Mouse (Mus musculus) midbrain, embryonic 10.5 days (tissue): ENCODE data around the gene Acvr2b. TPM values are rescaled to one million over a fixed set of nuclear protein-coding genes. Genes with fewer than 3 reads are reported as not detected.
A peak's percentile ranks its signal among the peaks of the same experiment; 100 is the strongest.

Experiments
- DNase-seq: peaks from one replicate; pipeline ENCODE4 v3.0.0-alpha.2; 2017; ENCODE audit warnings: low spot score
- H3K27ac ChIP-seq: fragments of 300-500 bp; sonication (generic); replicated peaks from 2 replicates; pipeline ENCODE4 v1.5.1; 2016; ENCODE audit warnings: mild to moderate bottlenecking
- H3K27me3 ChIP-seq: fragments of 300-500 bp; sonication (generic); 2 replicates; pipeline ENCODE4 v1.6.1; 2016; ENCODE audit warnings: low read depth, mild to moderate bottlenecking; ENCODE audit not compliant: poor library complexity, severe bottlenecking
- H3K36me3 ChIP-seq: fragments of 300-500 bp; sonication (generic); 2 replicates; pipeline ENCODE4 v1.6.1; 2016; ENCODE audit warnings: mild to moderate bottlenecking, moderate library complexity
- H3K4me1 ChIP-seq: fragments of 300-500 bp; sonication (generic); 2 replicates; pipeline ENCODE4 v1.6.1; 2016
- H3K4me3 ChIP-seq: fragments of 300-500 bp; sonication (generic); 2 replicates; pipeline ENCODE4 v1.5.1; 2016; ENCODE audit warnings: mild to moderate bottlenecking, moderate library complexity
- H3K9me3 ChIP-seq: fragments of 300-500 bp; sonication (generic); replicated peaks from 2 replicates; pipeline ENCODE4 v1.6.1; 2016; ENCODE audit warnings: mild to moderate bottlenecking
- WGBS: fragments of 180-500 bp; shearing (Covaris S2); methylation state at CpG from one replicate; pipeline ENCODE4 v1.1.7; 2016; 5-methylcytosine and 5-hydroxymethylcytosine counted together
- polyA plus RNA-seq: library from polyadenylated mRNA; unstranded; fragments of >200 nt; fragmentation: Nextera tagmentation; extraction: Ambion mirVana; gene quantifications from 2 replicates; pipeline ENCODE4 v1.2.1, GENCODE M21; 2016

Gene Acvr2b
- polyA plus RNA-seq, 1 experiment from 2014 or later, result 63.7 TPM

DNA sequence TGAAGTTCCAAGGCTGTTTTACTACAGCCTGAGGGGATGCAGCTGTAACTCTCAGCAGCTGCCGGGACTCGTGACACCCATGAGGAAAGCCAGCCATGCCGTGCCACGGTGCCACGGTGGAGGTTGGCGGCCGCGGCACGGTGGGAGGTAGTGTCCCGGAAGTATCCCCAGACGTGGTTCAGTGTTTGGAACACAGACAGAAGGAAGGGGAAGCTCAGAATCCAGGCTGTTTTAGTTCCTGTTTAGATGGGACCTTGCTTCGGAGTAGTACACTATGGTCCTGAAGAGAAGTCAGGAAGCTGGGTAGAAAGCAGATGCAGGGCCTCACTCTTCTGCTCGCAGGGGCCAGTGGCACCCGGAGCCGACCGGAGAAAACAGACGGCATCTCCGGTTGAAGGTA is 16.1 kb downstream of the Acvr2b start:
- peaks cover 17% of the 10 kb centered on the region for H3K4me1 ChIP-seq
- H3K9me3 ChIP-seq, result peaks cover 5% of the 10 kb centered on the region; the same call in 1 of the 2 replicates
- peaks cover 28% of the 10 kb centered on the region for H3K36me3 ChIP-seq
- no peaks in the 10 kb centered on the region for H3K27me3 ChIP-seq
- DNase-seq, result no peak
- H3K4me3 ChIP-seq, result no peak overlapping the region
- WGBS, result 96% methylated on average over 18 of the region's 18 CpGs
- H3K27ac ChIP-seq, result no peak overlapping the region

DNA sequence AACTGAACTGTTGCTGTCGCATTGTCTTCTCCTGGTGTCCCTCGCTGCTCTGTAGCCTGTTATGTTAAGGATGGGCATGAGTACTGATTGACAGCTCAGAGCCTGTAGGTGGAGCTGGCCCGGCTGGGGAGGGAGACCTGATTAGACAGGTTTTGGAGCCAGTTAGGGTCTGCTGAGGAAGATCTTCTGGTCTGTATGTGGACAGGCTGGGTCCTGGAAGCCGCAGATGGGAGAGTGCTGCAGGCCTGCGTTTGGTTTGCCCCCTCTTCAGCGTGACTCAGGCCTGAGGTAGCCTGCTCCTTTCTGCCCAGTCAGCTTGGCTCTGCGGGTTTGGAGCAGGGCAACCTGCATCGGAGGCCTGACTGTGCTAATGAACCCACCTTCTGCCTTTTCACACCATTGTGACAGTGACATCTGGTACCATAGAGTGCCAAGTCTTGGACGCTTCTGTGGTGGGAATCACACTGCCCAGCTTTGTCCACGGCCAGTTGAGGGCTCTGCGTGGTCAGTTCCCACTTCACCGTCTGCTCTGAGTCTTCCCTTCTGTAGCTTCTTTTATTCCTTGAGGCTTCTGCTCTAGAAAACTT is 18.0 kb downstream of the Acvr2b start:
- 87% methylated on average over 12 of the region's 12 CpGs for WGBS

DNA sequence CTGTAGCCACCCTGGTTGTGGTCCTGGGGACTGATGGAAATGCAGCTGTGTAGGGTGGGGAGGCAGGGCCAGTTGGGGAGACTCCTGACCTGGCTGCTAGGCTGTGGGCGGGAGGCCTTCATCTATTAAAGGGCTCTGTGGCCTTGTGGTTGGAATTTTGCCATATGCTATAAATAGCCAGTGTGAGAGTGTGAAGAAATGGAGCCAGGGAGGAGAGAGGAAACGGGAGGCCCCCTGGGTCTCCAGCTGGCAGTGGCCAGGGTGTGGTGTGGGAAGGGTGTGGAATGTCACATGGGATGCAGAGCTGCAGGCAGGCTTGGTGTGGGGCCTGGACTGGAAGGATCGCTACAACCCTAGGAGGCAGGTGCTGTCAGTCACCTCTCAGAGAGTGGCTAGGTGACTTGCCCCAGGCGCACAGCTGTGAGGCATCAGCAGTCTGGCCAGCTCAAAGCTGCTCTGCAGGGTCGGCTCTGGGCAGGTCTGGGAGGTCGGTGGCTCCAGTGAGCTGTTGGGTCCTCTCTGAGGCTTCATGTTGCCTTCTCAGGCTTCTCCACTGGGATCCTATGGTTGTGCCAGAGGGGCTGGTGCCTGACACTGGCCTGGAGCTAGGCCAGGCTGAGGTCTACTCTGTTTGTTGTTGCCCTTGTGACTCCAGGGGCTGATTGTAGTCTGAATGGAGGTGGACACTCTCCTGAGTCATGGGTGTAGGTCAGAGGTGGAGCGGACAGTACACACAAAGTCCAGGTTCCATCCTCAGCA is 23.5 kb downstream of the Acvr2b start:
- Histone ChIP-seq H3K27me3 (no peaks in the 10 kb centered on the region), H3K4me1 (peaks cover 15% of the 10 kb centered on the region), H3K27ac (0 out of 2 replicates have a peak overlapping the region, but pooled peaks have one; percentile 28), H3K9me3 (no peaks in the 10 kb centered on the region), H3K4me3 (no peak overlapping the region), H3K36me3 (peaks cover 62% of the 10 kb centered on the region)
- DNase-seq, result no peak
- 78% methylated on average over 7 of the region's 7 CpGs for whole genome bisulfite sequencing

More for the DNA sequence above, 18.0 kb downstream of the Acvr2b start:
- Histone ChIP-seq H3K9me3 (no peaks in the 10 kb centered on the region), H3K27ac (no peak overlapping the region), H3K36me3 (peaks cover 29% of the 10 kb centered on the region), H3K4me1 (peaks cover 17% of the 10 kb centered on the region), H3K4me3 (no peak overlapping the region), H3K27me3 (no peaks in the 10 kb centered on the region)
- no peak for DNase-seq

DNA sequence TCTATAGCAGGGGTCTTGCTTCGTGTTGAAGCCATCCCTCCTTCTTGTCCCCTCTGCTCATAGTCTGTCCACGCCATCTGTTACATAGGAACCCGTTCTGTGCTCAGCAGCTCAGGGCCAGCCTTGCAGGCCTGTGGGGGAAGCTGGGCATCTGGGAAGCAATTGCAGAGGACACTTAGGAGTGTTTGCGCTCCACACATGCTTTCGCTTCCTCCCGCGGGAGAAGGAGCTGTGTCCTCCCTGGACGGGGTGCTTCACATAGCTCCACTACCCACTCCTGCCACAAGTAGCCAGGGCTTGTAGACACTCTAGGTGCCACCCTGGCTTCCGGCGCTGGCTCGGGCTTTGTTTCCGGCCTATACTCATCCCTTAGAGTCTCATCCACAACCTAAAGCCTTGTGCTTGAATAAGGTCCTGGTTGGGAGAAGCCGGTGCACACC is 24.1 kb downstream of the Acvr2b start:
- WGBS, result 90% methylated on average over 13 of the region's 13 CpGs
- no peak for DNase-seq
- Histone ChIP-seq H3K4me1 (peaks cover 10% of the 10 kb centered on the region), H3K9me3 (no peaks in the 10 kb centered on the region), H3K36me3 (peaks cover 68% of the 10 kb centered on the region), H3K27ac (no peak overlapping the region), H3K27me3 (no peaks in the 10 kb centered on the region), H3K4me3 (no peak overlapping the region)

DNA sequence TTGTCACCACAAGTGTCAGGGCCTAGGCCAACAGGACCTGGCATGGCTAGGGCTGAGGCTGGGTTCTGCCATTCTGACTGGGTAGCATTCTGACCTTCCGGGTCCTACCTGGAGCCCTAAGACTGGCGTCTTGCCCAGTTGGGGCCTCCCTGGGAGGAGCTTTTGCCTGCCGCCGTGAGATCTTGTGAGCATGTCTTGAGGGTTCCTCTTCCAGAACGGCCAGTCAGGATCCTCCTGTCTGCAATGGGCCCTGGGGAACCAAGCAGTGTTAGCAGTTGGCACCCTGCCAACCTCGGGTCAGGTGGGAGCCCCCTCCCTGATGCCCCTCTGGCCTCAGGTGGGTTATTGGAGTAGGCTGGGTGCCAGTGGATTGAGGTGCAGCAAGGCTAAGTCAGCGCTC is 24.6 kb downstream of the Acvr2b start:
- H3K9me3 ChIP-seq, result no peaks in the 10 kb centered on the region
- H3K4me3 ChIP-seq, result no peak overlapping the region
- WGBS, result 94% methylated on average over 7 of the region's 7 CpGs
- peaks cover 10% of the 10 kb centered on the region for H3K4me1 ChIP-seq
- H3K36me3 ChIP-seq, result peaks cover 72% of the 10 kb centered on the region
- H3K27ac ChIP-seq, result no peak overlapping the region
- H3K27me3 ChIP-seq, result no peaks in the 10 kb centered on the region
- no peak for DNase-seq

DNA sequence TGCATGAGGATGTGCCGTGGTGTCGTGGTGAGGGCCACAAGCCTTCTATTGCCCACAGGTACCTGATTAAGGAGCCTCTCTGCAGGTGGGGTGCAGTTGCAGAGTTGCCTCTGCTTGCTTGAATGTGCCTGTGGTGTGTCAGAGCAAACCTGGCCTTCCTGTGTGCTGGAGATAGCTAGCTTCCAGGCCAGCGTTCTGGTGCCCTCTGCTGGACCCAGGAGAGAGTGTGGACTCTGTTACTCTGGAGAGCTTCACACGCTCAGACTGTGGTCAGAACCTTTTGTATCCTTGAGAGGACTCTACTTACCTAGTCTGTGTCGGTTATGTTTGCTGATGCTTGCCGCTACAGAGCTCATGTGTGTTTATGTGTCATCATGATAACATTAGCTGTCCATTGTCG is 28.4 kb downstream of the Acvr2b start:
- Histone ChIP-seq H3K27ac (no peak overlapping the region), H3K27me3 (no peaks in the 10 kb centered on the region), H3K4me1 (peaks cover 4% of the 10 kb centered on the region), H3K36me3 (peaks cover 95% of the 10 kb centered on the region), H3K4me3 (no peak overlapping the region), H3K9me3 (no peaks in the 10 kb centered on the region)
- DNase-seq, result peak; percentile 70
- 62% methylated on average over 7 of the region's 7 CpGs for WGBS

DNA sequence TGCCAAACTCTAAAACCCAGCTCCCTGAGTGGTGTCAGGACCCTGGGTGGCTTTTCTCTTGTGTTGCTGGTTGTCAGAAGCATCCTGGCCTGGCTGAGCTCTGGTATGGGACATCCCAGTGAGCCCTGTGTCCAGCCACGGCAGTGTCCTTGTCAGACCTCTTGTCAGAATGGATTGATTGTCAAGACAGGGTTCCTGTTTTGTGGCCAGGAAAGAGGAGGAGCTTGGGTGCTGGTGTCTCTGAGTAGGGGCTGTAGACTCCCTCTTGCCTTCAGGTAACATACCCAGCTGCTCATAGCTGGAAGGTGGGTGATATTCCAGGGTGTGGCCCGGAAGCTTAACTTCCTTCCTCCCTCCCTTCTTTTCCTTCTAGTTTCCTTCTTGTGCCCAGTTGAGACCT is 33.9 kb downstream of the Acvr2b start:
- H3K27ac ChIP-seq, result no peak overlapping the region
- H3K9me3 ChIP-seq, result no peaks in the 10 kb centered on the region
- H3K36me3 ChIP-seq, result peaks cover 97% of the 10 kb centered on the region
- H3K27me3 ChIP-seq, result no peaks in the 10 kb centered on the region
- no peaks in the 10 kb centered on the region for H3K4me1 ChIP-seq
- no peak for DNase-seq
- H3K4me3 ChIP-seq, result no peak overlapping the region
- 80% methylated on average over 2 of the region's 2 CpGs for WGBS

DNA sequence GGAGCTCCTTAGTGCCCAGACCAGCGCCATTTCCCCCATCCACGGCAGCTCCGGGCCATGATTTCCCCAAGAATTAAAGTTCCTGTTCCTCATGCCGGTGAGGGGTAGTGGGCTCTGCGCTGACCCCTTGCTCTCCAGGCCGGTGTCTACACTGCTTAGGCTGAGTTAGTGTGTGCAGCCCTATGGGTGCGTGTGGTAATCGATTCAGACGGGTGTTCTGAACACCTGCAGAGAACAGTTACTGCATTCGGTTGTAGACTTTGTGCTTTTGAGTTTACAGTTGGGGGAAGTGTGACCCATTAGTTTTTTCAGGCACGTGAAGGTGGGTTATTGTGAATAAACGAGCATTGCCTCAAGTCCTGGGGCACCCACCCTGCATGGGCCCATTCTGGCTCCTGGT is 36.1 kb downstream of the Acvr2b start:
- WGBS, result 94% methylated on average over 12 of the region's 12 CpGs
- no peaks in the 10 kb centered on the region for H3K27me3 ChIP-seq
- H3K4me3 ChIP-seq, result no peak overlapping the region
- H3K27ac ChIP-seq, result no peak overlapping the region
- H3K9me3 ChIP-seq, result no peaks in the 10 kb centered on the region
- H3K36me3 ChIP-seq, result peaks cover 91% of the 10 kb centered on the region
- no peak for DNase-seq
- no peaks in the 10 kb centered on the region for H3K4me1 ChIP-seq

DNA sequence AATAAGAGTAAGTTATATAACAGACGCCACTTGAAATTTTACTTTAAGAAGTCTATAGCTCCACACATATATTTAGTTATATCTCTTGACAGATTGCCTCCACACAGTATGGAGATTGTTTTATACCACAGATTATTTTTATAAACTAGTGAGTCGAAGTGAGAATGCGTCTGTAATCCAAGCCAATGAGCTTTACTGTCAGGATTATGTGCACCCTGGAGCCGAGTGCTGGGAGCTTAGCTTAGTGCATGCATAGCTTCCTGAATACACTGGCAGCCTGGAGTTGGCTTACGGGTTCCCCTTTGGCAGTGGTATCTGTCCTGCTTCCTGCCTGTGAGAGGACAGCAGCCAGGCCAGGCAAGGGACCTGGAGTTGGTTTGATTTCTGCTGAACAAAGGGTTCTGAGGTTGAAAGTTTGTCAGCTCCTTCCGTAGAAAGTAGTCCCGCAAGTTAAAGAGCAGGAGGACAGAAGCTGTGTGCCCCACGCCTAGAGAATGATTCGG is 36.6 kb downstream of the Acvr2b start:
- Histone ChIP-seq H3K27ac (no peak overlapping the region), H3K4me1 (no peaks in the 10 kb centered on the region), H3K4me3 (no peak overlapping the region), H3K27me3 (no peaks in the 10 kb centered on the region), H3K9me3 (no peaks in the 10 kb centered on the region), H3K36me3 (peaks cover 87% of the 10 kb centered on the region)
- 94% methylated on average over 9 of the region's 9 CpGs for WGBS
- no peak for DNase-seq

DNA sequence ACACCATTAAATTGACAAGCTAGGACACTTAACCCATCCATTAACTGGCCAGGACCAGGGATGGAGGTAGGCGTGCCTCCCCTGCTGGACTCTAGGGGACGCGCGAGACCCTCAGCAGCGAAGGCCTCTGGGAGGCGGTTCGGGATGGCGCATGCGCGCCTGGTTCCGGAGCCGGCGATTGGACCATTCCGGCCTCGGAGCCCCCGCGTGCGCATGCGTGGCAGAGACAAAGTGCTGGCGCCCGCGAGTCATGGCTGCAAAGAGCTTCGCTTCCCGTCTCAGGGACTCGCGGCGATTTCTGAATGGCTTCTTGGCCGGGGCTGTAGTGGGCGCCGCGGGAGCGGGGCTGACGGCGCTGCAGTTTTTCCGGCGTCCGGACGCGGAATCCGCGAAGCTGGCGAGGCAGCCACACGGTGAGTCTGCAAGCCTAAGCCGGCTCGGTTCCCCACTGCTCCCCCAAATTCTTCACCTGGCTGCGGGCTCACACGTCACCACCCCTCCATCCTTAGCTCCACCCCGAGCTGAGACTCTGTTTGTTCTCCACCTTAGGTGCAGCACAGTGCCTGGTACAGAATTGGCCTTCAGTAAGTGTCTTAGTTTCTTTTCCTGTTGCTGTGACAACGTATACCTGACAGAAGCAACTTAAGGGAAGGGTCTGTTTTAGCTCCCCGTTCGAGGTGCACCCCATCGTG is 43.0 kb downstream of the Acvr2b start, which contains the start of gene Exog:
Exog (plus strand) TSS at position 206 of the 692 bp plus-strand sequence.
- under 1% methylated on average over 52 of the region's 52 CpGs for WGBS
- no peaks in the 10 kb centered on the region for H3K27me3 ChIP-seq
- DNase-seq, result peak; percentile 98
- no peaks in the 10 kb centered on the region for H3K9me3 ChIP-seq
- peaks cover 14% of the 10 kb centered on the region for H3K4me1 ChIP-seq
- H3K4me3 ChIP-seq, result peak within 1 kb of the TSS; percentile 84
- peak within 1 kb of the TSS; percentile 93 for H3K27ac ChIP-seq
- H3K36me3 ChIP-seq, result peaks cover 55% of the 10 kb centered on the region

DNA sequence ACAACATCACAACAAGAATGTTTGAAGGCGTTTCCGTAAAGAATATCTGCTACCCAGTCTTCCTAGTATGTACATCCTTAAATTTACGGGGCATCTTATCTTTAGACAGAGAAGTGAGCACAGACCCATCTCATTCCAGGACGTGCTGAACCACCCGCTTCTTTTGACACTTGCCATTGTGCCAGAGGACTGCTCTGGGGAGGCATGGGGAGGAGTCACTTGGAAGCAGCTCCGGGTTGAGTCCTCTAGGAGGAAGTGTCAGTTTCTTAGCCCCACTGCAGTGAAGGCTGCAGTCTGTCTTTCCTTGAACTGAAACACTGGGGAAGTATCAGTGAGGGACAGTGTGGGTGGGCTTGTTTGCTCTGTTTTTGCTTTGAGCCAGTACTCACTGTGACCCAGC is 43.8 kb downstream of the Acvr2b start:
- WGBS, result 48% methylated on average over 6 of the region's 6 CpGs
- H3K27ac ChIP-seq, result peak overlapping the region; percentile 93

DNA sequence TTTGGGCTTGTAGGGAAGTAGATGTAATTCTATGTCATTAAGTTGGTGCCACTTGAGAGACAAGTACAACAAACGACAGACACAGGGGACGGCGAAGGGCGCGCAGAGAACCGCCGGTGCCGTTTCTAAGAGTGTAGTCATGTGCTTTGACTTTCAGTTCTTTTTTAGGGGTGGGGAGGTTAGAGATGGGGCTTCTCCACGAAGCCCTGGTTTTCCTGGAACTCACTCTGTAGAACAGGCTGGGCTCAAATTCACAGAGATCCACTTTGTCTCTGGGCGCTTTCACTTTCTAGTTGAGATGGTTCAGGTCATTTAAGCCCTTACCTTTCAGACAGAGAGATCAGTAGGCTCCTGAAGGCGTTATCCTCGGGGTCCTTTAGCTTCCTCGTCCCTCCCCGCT is 54.0 kb downstream of the Acvr2b start:
- no peaks in the 10 kb centered on the region for H3K9me3 ChIP-seq
- H3K4me3 ChIP-seq, result no peak overlapping the region
- 91% methylated on average over 14 of the region's 14 CpGs for WGBS
- no peak overlapping the region for H3K27ac ChIP-seq
- DNase-seq, result no peak
- H3K36me3 ChIP-seq, result peaks cover 82% of the 10 kb centered on the region
- no peaks in the 10 kb centered on the region; the same call in 1 of the 2 replicates for H3K27me3 ChIP-seq
- H3K4me1 ChIP-seq, result 0 out of 2 replicates have a peak, but pooled peaks cover 6% of the 10 kb centered on the region

More for the DNA sequence above, 43.8 kb downstream of the Acvr2b start:
- peaks cover 14% of the 10 kb centered on the region for H3K4me1 ChIP-seq
- DNase-seq, result no peak
- no peaks in the 10 kb centered on the region for H3K27me3 ChIP-seq
- H3K4me3 ChIP-seq, result peak overlapping the region; percentile 84
- peaks cover 56% of the 10 kb centered on the region for H3K36me3 ChIP-seq
- H3K9me3 ChIP-seq, result no peaks in the 10 kb centered on the region
